Mouse (Mus musculus) myocyte (in vitro differentiated cells): ENCODE results near the gene Cdc42se2.

Experiments
- CEBPB ChIP-seq: IDR thresholded peaks from 2 replicates; pipeline ENCODE4 v1.6.1; 2011; ENCODE audit warnings: mild to moderate bottlenecking, moderate library complexity; ENCODE audit not compliant: poor library complexity, insufficient read depth, severe bottlenecking
- MAX ChIP-seq: IDR thresholded peaks from one replicate; pipeline ENCODE4 v1.6.1; 2011; ENCODE audit warnings: low read depth, mild to moderate bottlenecking, control low read depth
- MYOD1 ChIP-seq, 3 experiments: IDR thresholded peaks; one replicate each; pipeline ENCODE4 v1.6.1; 2011; ENCODE audit warnings: control low read depth in 2 of 3, low read depth in 2 of 3, mild to moderate bottlenecking in 2 of 3, moderate library complexity in 1 of 3; ENCODE audit not compliant: insufficient read length in 2 of 3, control insufficient read depth in 1 of 3
- MYOG ChIP-seq, 3 experiments: IDR thresholded peaks; one replicate each; pipeline ENCODE4 v1.6.1; 2011; ENCODE audit warnings: control low read depth in 2 of 3, low read depth in 2 of 3, mild to moderate bottlenecking in 2 of 3; ENCODE audit not compliant: insufficient read length in 2 of 3, control insufficient read depth in 1 of 3, insufficient read depth in 1 of 3
- POLR2A ChIP-seq: IDR thresholded peaks from one replicate; pipeline ENCODE4 v1.6.1; 2011; ENCODE audit warnings: low read depth, mild to moderate bottlenecking, control low read depth, moderate library complexity; ENCODE audit not compliant: insufficient read length
- POLR2AphosphoS2 ChIP-seq: IDR thresholded peaks from one replicate; pipeline ENCODE4 v1.6.1; 2011; ENCODE audit warnings: low read depth, control low read depth; ENCODE audit not compliant: insufficient read length
- SRF ChIP-seq: IDR thresholded peaks from one replicate; pipeline ENCODE4 v1.6.1; 2011; ENCODE audit warnings: low read depth; ENCODE audit not compliant: control insufficient read depth, insufficient read length
- TCF12 ChIP-seq: IDR thresholded peaks from one replicate; pipeline ENCODE4 v1.6.1; 2011; ENCODE audit warnings: mild to moderate bottlenecking, control low read depth; ENCODE audit not compliant: poor library complexity, insufficient read depth, severe bottlenecking
- TCF3 ChIP-seq: IDR thresholded peaks from one replicate; pipeline ENCODE4 v1.6.1; 2011; ENCODE audit warnings: low read depth, control low read depth; ENCODE audit not compliant: insufficient read length
- USF1 ChIP-seq: IDR thresholded peaks from one replicate; pipeline ENCODE4 v1.6.1; 2011; ENCODE audit warnings: low read depth, mild to moderate bottlenecking, control low read depth, moderate library complexity

DNA sequence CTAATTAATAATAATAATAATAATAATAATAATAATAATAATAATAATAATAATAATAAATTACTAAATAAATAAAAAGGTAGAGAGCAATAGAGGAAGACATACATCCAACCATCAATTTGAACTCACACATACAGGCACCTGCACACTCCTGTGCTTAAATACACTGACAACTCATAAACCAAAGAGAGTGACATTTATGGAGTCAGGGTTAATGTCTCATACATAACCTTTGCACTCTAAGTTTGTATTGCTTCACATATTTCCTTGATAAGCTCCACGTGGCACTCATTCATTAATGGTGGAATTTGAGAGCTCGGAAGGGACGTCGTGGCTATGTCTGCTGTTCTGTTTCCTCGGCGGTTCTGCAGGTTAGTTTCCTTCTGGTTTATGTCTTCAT lies 15.1 kb upstream of the Cdc42se2 start:
- no peak for TF ChIP-seq POLR2A
- TF ChIP-seq SRF: no peak
- no peak for TF ChIP-seq USF1
- no peak for TF ChIP-seq MYOD1 (IDR thresholded peaks at IDR 0.05; ENCODE audit: control insufficient read depth in 1 of 3, insufficient read length in 2 of 3, low read depth in 2 of 3)
- no peak for TF ChIP-seq TCF3
- TF ChIP-seq CEBPB: no peak
- no peak for TF ChIP-seq MAX
- TF ChIP-seq POLR2AphosphoS2: no peak
- TF ChIP-seq TCF12: no peak
- no peak for TF ChIP-seq MYOG (IDR thresholded peaks at IDR 0.05; ENCODE audit: control insufficient read depth in 1 of 3, insufficient read depth in 1 of 3, insufficient read length in 2 of 3, low read depth in 2 of 3)
